Mouse (Mus musculus) megakaryocyte, embryonic 14.5 days (primary cell): ENCODE measurements at regions not wholly inside any gene's neighbourhood (a gene's known extent, or its start where the extent isn't known, plus 50 kb on each side); places are given as distances from the start of the nearest gene placed in this dataset.

ENCODE experiments used
- FLI1 ChIP-seq: IDR thresholded peaks from 2 replicates; pipeline ENCODE4 v1.6.1; 2012; ENCODE audit warnings: low read length, inconsistent platforms, mixed read lengths
- GATA1 ChIP-seq: IDR thresholded peaks from 3 replicates; pipeline ENCODE4 v1.6.1; 2012; ENCODE audit warnings: mixed read lengths, low read length, inconsistent platforms, borderline replicate concordance

DNA sequence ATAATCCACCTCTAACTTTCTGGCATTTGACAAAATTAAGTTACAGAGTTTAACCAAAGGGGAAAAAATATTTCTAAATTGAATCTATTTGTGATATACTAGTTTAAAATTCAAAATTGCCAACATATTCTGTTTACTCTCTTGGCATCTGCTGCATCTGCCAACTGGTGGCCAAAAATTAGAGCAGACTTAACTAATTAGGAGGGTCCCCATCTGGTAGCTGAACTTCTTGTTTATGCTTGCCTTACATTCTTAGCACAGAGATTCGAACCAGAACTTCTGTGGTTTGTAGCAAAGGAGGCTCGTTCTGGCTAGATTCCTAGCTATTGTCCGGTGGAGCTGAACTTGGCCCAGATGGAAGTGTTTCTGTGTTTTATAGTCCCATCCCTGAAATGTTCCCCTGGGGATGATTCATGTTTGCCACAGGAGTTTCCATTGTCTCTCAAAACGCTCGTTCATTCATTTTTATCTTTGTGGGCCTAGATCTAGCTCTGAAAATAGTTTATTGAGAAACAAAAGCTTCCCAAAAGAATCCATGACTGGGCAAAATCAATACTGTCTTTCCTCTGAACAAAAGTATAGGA lies 3461.5 kb upstream of the Gm7489 start:
- no peak for TF ChIP-seq GATA1
- TF ChIP-seq FLI1 = no peak
